Mouse (Mus musculus): ENCODE data around the gene Pld4. TPM values are rescaled to one million over a fixed set of nuclear protein-coding genes. Genes with fewer than 3 reads are reported as not detected.
A peak's percentile ranks its signal among the peaks of the same experiment; 100 is the strongest.

Gene Pld4
- 311 to 369 TPM (median 334 TPM) in 3 replicates for total RNA-seq (2017)

GRCm38 (mm10) chr12:112760154-112760926 lies at the start of gene Pld4:
TSS of gene Pld4 (plus strand) at chr12:112760655.
- peak; percentile 68 for ATAC-seq (replicated peaks; ENCODE audit: insufficient number of reproducible peaks, low FRiP score, low TSS enrichment, poor library complexity, severe bottlenecking)

- ATAC-seq (replicated peaks; ENCODE audit: insufficient number of reproducible peaks, low FRiP score, low TSS enrichment, poor library complexity, severe bottlenecking), result no peak; the same call in 1 of the 2 replicates
Observed at GRCm38 (mm10) chr12:112713984-112714383, 46.5 kb upstream of the Pld4 start.

GRCm38 (mm10) chr12:112717140-112717539 lies 43.3 kb upstream of the Pld4 start:
- no peak; the same call in 1 of the 2 replicates for ATAC-seq (replicated peaks; ENCODE audit: insufficient number of reproducible peaks, low FRiP score, low TSS enrichment, poor library complexity, severe bottlenecking)

GRCm38 (mm10) chr12:112718995-112719394 lies 41.5 kb upstream of the Pld4 start:
- ATAC-seq (replicated peaks; ENCODE audit: insufficient number of reproducible peaks, low FRiP score, low TSS enrichment, poor library complexity, severe bottlenecking), result no peak

- ATAC-seq (replicated peaks; ENCODE audit: insufficient number of reproducible peaks, low FRiP score, low TSS enrichment, poor library complexity, severe bottlenecking), result no peak
Observed at GRCm38 (mm10) chr12:112720216-112720615, 40.2 kb upstream of the Pld4 start, which contains the start of gene Cep170b. TSS of gene Cep170b (plus strand) at chr12:112720455.

GRCm38 (mm10) chr12:112720890-112721423 lies 39.5 kb upstream of the Pld4 start:
- ATAC-seq (replicated peaks; ENCODE audit: insufficient number of reproducible peaks, low FRiP score, low TSS enrichment, poor library complexity, severe bottlenecking), result no peak

GRCm38 (mm10) chr12:112721424-112722239 lies 38.8 kb upstream of the Pld4 start:
- ATAC-seq (replicated peaks; ENCODE audit: insufficient number of reproducible peaks, low FRiP score, low TSS enrichment, poor library complexity, severe bottlenecking), result no peak

- ATAC-seq (replicated peaks; ENCODE audit: insufficient number of reproducible peaks, low FRiP score, low TSS enrichment, poor library complexity, severe bottlenecking), result no peak
Observed at GRCm38 (mm10) chr12:112722240-112723027, 38.0 kb upstream of the Pld4 start.

- no peak for ATAC-seq (replicated peaks; ENCODE audit: insufficient number of reproducible peaks, low FRiP score, low TSS enrichment, poor library complexity, severe bottlenecking)
Observed at GRCm38 (mm10) chr12:112723028-112723330, 37.5 kb upstream of the Pld4 start.

GRCm38 (mm10) chr12:112723445-112723844 lies 37.0 kb upstream of the Pld4 start:
- ATAC-seq (replicated peaks; ENCODE audit: insufficient number of reproducible peaks, low FRiP score, low TSS enrichment, poor library complexity, severe bottlenecking), result no peak

- no peak for ATAC-seq (replicated peaks; ENCODE audit: insufficient number of reproducible peaks, low FRiP score, low TSS enrichment, poor library complexity, severe bottlenecking)
Observed at GRCm38 (mm10) chr12:112724077-112724805, 36.2 kb upstream of the Pld4 start.

GRCm38 (mm10) chr12:112727801-112728200 lies 32.7 kb upstream of the Pld4 start:
- ATAC-seq (replicated peaks; ENCODE audit: insufficient number of reproducible peaks, low FRiP score, low TSS enrichment, poor library complexity, severe bottlenecking), result no peak

GRCm38 (mm10) chr12:112730808-112731207 lies 29.6 kb upstream of the Pld4 start:
- ATAC-seq (replicated peaks; ENCODE audit: insufficient number of reproducible peaks, low FRiP score, low TSS enrichment, poor library complexity, severe bottlenecking), result no peak

- ATAC-seq (replicated peaks; ENCODE audit: insufficient number of reproducible peaks, low FRiP score, low TSS enrichment, poor library complexity, severe bottlenecking), result no peak
Observed at GRCm38 (mm10) chr12:112732591-112732990, 27.9 kb upstream of the Pld4 start.

- ATAC-seq (replicated peaks; ENCODE audit: insufficient number of reproducible peaks, low FRiP score, low TSS enrichment, poor library complexity, severe bottlenecking), result no peak
Observed at GRCm38 (mm10) chr12:112734108-112734820, 26.2 kb upstream of the Pld4 start.

- ATAC-seq (replicated peaks; ENCODE audit: insufficient number of reproducible peaks, low FRiP score, low TSS enrichment, poor library complexity, severe bottlenecking), result no peak
Observed at GRCm38 (mm10) chr12:112734881-112735655, 25.4 kb upstream of the Pld4 start.

Measured in monocyte, adult 5-6 weeks (primary cell).